Mouse (Mus musculus) cortical plate, adult 2 months (tissue): ENCODE measurements at regions not wholly inside any gene's neighbourhood (a gene's known extent, or its start where the extent isn't known, plus 50 kb on each side); places are given as distances from the start of the nearest gene placed in this dataset.

Experiments
- H3K27ac ChIP-seq: fragments of 200-500 bp; 2 replicates; pipeline ENCODE4 v1.5.1; 2012; ENCODE audit warnings: low read length, control low read depth, inconsistent platforms; ENCODE audit not compliant: insufficient read depth
- H3K4me1 ChIP-seq: fragments of 200-500 bp; 2 replicates; pipeline ENCODE4 v1.6.1; 2011; ENCODE audit warnings: low read length; ENCODE audit not compliant: control insufficient read depth, insufficient read depth
- H3K4me3 ChIP-seq: fragments of 200-500 bp; 2 replicates; pipeline ENCODE4 v1.5.1; 2011; ENCODE audit warnings: mild to moderate bottlenecking, low read length, control low read depth; ENCODE audit not compliant: insufficient read depth
- CTCF ChIP-seq: fragments of 200-500 bp; IDR thresholded peaks from 2 replicates; pipeline ENCODE4 v1.5.1; 2011; ENCODE audit warnings: mild to moderate bottlenecking, control low read depth, low read length; ENCODE audit not compliant: insufficient read depth; ENCODE audit errors: extremely low read depth
- POLR2A ChIP-seq: fragments of 200-500 bp; IDR thresholded peaks from 2 replicates; pipeline ENCODE4 v1.6.1; 2011; ENCODE audit warnings: mild to moderate bottlenecking, low read length, control low read depth; ENCODE audit not compliant: insufficient read depth; ENCODE audit errors: extremely low read depth

- no peak overlapping the region for H3K27ac ChIP-seq
- TF ChIP-seq CTCF (no peak), POLR2A (no peak)
- H3K4me1 ChIP-seq: no peaks in the 10 kb centered on the region
- no peak overlapping the region for H3K4me3 ChIP-seq
Measured at GRCm38 (mm10) chr13:91322331-91322730, 98.6 kb upstream of the Atg10 start.

GRCm38 (mm10) chr13:91326834-91327233 lies 103.1 kb upstream of the Atg10 start:
- TF ChIP-seq POLR2A: no peak
- TF ChIP-seq CTCF: no peak
- H3K4me3 ChIP-seq: no peak overlapping the region
- no peak overlapping the region for H3K27ac ChIP-seq
- H3K4me1 ChIP-seq: no peaks in the 10 kb centered on the region

- Histone ChIP-seq H3K27ac (no peak overlapping the region), H3K4me1 (no peaks in the 10 kb centered on the region), H3K4me3 (no peak overlapping the region)
- TF ChIP-seq CTCF (no peak), POLR2A (no peak)
Measured at GRCm38 (mm10) chr13:91334283-91334682, 110.5 kb upstream of the Atg10 start.

GRCm38 (mm10) chr13:91344139-91344538 lies 115.9 kb upstream of the Ssbp2 start:
- TF ChIP-seq CTCF: no peak
- TF ChIP-seq POLR2A: no peak
- H3K4me3 ChIP-seq: no peak overlapping the region
- no peaks in the 10 kb centered on the region for H3K4me1 ChIP-seq
- H3K27ac ChIP-seq: no peak overlapping the region

GRCm38 (mm10) chr13:91348489-91349083 lies 111.5 kb upstream of the Ssbp2 start:
- Histone ChIP-seq H3K27ac (no peak overlapping the region), H3K4me3 (no peak overlapping the region), H3K4me1 (no peaks in the 10 kb centered on the region)
- TF ChIP-seq CTCF (no peak), POLR2A (no peak)

GRCm38 (mm10) chr13:91352311-91352710 lies 107.8 kb upstream of the Ssbp2 start:
- H3K4me3 ChIP-seq: no peak overlapping the region
- H3K4me1 ChIP-seq: no peaks in the 10 kb centered on the region
- H3K27ac ChIP-seq: no peak overlapping the region
- no peak for TF ChIP-seq POLR2A
- TF ChIP-seq CTCF: no peak

GRCm38 (mm10) chr13:91356516-91356915 lies 103.6 kb upstream of the Ssbp2 start:
- TF ChIP-seq POLR2A (no peak), CTCF (no peak)
- H3K27ac ChIP-seq: no peak overlapping the region
- H3K4me1 ChIP-seq: no peaks in the 10 kb centered on the region
- H3K4me3 ChIP-seq: no peak overlapping the region

GRCm38 (mm10) chr13:91360121-91360520 lies 100.0 kb upstream of the Ssbp2 start:
- TF ChIP-seq POLR2A: no peak
- TF ChIP-seq CTCF: no peak
- Histone ChIP-seq H3K27ac (no peak overlapping the region), H3K4me3 (no peak overlapping the region), H3K4me1 (no peaks in the 10 kb centered on the region)

- H3K27ac ChIP-seq: no peak overlapping the region
Measured at GRCm38 (mm10) chr13:91365270-91365952, 94.7 kb upstream of the Ssbp2 start.

GRCm38 (mm10) chr13:91366540-91366939 lies 93.5 kb upstream of the Ssbp2 start:
- H3K4me1 ChIP-seq: peaks cover 3% of the 10 kb centered on the region; the same call in 1 of the 2 replicates
- TF ChIP-seq POLR2A (no peak), CTCF (no peak)
- H3K27ac ChIP-seq: no peak overlapping the region
- H3K4me3 ChIP-seq: no peak overlapping the region

More at GRCm38 (mm10) chr13:91365270-91365952, 94.7 kb upstream of the Ssbp2 start:
- no peak overlapping the region for H3K4me3 ChIP-seq
- TF ChIP-seq POLR2A: no peak
- TF ChIP-seq CTCF: no peak
- peaks cover 3% of the 10 kb centered on the region; the same call in 1 of the 2 replicates for H3K4me1 ChIP-seq
